Mouse (Mus musculus): Measurements from ENCODE around the gene Mthfd2. TPM values are rescaled to one million over a fixed set of nuclear protein-coding genes. Genes with fewer than 3 reads are reported as not detected.

Mthfd2 gene
- polyA plus RNA-seq, 1 experiment = 5.2 TPM

- H3K4me1 ChIP-seq (ENCODE audit: control insufficient read depth, insufficient read depth, insufficient read length, low read length) = no peaks in the 10 kb centered on the region
- H3K4me3 ChIP-seq (ENCODE audit: insufficient read depth, low read depth, low read length) = no peak overlapping the region
- H3K27ac ChIP-seq (replicated peaks; ENCODE audit: low read depth, low read length) = no peak overlapping the region
Observed at GRCm38 (mm10) chr6:83265253-83265652, 60.5 kb downstream of the Mthfd2 start.

DNA sequence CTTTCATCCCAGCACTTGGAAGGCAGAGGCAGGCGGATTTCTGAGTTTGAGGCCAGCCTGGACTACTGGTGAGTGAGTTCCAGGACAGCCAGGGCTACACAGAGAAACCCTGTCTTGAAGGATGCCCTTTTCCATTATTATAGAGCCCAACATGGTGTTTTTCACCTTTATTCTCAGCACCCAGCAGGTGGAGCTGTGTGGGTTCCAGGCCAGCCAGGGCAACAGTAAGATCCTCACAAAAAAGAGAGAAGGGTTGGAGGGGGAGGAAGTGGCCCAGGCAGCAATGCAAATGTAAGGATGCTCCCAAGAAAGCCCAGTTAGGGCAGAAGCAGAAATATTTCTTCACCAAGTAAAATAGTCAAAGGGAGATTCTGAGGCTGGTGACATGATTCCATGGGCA, 61.2 kb downstream of the Mthfd2 start:
- H3K4me3 ChIP-seq (ENCODE audit: insufficient read depth, low read depth, low read length) = no peak overlapping the region
- no peak overlapping the region for H3K27ac ChIP-seq (replicated peaks; ENCODE audit: low read depth, low read length)

More for the DNA sequence above, 61.2 kb downstream of the Mthfd2 start:
- no peaks in the 10 kb centered on the region for H3K4me1 ChIP-seq (ENCODE audit: control insufficient read depth, insufficient read depth, insufficient read length, low read length)

Other genes starting within 250 kb of the Mthfd2 start
- 16.5 and 22.5 TPM in 2 replicates for gene Pcgf1, start 248.0 kb downstream of the Mthfd2 start, polyA plus RNA-seq (2012; ENCODE audit: insufficient read depth, insufficient read length, missing spikeins)
- not detected in 2 replicates for gene Lbx2, start 239.5 kb downstream of the Mthfd2 start, polyA plus RNA-seq (2012; ENCODE audit: insufficient read depth, insufficient read length, missing spikeins)
- not detected in 2 replicates for gene Ccdc142, start 224.3 kb downstream of the Mthfd2 start, polyA plus RNA-seq (2012; ENCODE audit: insufficient read depth, insufficient read length, missing spikeins)
- not detected in 2 replicates for gene Gm42688, start 224.3 kb downstream of the Mthfd2 start, polyA plus RNA-seq (2012; ENCODE audit: insufficient read depth, insufficient read length, missing spikeins)
- 172 and 202 TPM in 2 replicates for gene Mrpl53, start 216.9 kb downstream of the Mthfd2 start, polyA plus RNA-seq (2012; ENCODE audit: insufficient read depth, insufficient read length, missing spikeins)
- 6.0 and 6.2 TPM in 2 replicates for gene Mogs, start 210.4 kb downstream of the Mthfd2 start, polyA plus RNA-seq (2012; ENCODE audit: insufficient read depth, insufficient read length, missing spikeins)
- gene Wbp1, start 204.3 kb downstream of the Mthfd2 start, polyA plus RNA-seq (2012; ENCODE audit: insufficient read depth, insufficient read length, missing spikeins) = 62.1 and 70.3 TPM in 2 replicates
- gene Ino80b, start 200.5 kb downstream of the Mthfd2 start, polyA plus RNA-seq (2012; ENCODE audit: insufficient read depth, insufficient read length, missing spikeins) = 8.7 and 13.1 TPM in 2 replicates
- 4.5 and 7.1 TPM in 2 replicates for gene Rtkn, start 190.4 kb downstream of the Mthfd2 start, polyA plus RNA-seq (2012; ENCODE audit: insufficient read depth, insufficient read length, missing spikeins)
- gene Wdr54, start 169.5 kb downstream of the Mthfd2 start, polyA plus RNA-seq (2012; ENCODE audit: insufficient read depth, insufficient read length, missing spikeins) = not detected in 2 replicates
- gene 1700003E16Rik, start 169.5 kb downstream of the Mthfd2 start, polyA plus RNA-seq (2012; ENCODE audit: insufficient read depth, insufficient read length, missing spikeins) = not detected in 2 replicates
- gene Dctn1, start 160.0 kb downstream of the Mthfd2 start, polyA plus RNA-seq (2012; ENCODE audit: insufficient read depth, insufficient read length, missing spikeins) = 31.0 and 31.2 TPM in 2 replicates
- not detected in 2 replicates for gene Slc4a5, start 106.1 kb downstream of the Mthfd2 start, polyA plus RNA-seq (2012; ENCODE audit: insufficient read depth, insufficient read length, missing spikeins)
- 38.1 and 43.1 TPM in 2 replicates for gene Mob1a, start 108 bp upstream of the Mthfd2 start, polyA plus RNA-seq (2012; ENCODE audit: insufficient read depth, insufficient read length, missing spikeins)
- 671 and 946 TPM in 2 replicates for gene Bola3, start 23.2 kb upstream of the Mthfd2 start, polyA plus RNA-seq (2012; ENCODE audit: insufficient read depth, insufficient read length, missing spikeins)
- 5.0 and 7.0 TPM in 2 replicates for gene Tet3, start 133.2 kb upstream of the Mthfd2 start, polyA plus RNA-seq (2012; ENCODE audit: insufficient read depth, insufficient read length, missing spikeins)
- gene Dguok, start 181.1 kb upstream of the Mthfd2 start, polyA plus RNA-seq (2012; ENCODE audit: insufficient read depth, insufficient read length, missing spikeins) = 33.1 and 34.8 TPM in 2 replicates
- gene Actg2, start 210.4 kb upstream of the Mthfd2 start, polyA plus RNA-seq (2012; ENCODE audit: insufficient read depth, insufficient read length, missing spikeins) = 1.3 and 1.9 TPM in 2 replicates
- 15.4 and 16.4 TPM in 2 replicates for gene Stambp, start 246.8 kb upstream of the Mthfd2 start, polyA plus RNA-seq (2012; ENCODE audit: insufficient read depth, insufficient read length, missing spikeins)

All from brown adipose tissue, adult 24 weeks (tissue).